Mouse (Mus musculus): Measurements from ENCODE around the gene Grm6. TPM values are rescaled to one million over a fixed set of nuclear protein-coding genes. Genes with fewer than 3 reads are reported as not detected.

Grm6 gene
- polyA plus RNA-seq, 1 experiment from 2014 or later, result not detected

DNA sequence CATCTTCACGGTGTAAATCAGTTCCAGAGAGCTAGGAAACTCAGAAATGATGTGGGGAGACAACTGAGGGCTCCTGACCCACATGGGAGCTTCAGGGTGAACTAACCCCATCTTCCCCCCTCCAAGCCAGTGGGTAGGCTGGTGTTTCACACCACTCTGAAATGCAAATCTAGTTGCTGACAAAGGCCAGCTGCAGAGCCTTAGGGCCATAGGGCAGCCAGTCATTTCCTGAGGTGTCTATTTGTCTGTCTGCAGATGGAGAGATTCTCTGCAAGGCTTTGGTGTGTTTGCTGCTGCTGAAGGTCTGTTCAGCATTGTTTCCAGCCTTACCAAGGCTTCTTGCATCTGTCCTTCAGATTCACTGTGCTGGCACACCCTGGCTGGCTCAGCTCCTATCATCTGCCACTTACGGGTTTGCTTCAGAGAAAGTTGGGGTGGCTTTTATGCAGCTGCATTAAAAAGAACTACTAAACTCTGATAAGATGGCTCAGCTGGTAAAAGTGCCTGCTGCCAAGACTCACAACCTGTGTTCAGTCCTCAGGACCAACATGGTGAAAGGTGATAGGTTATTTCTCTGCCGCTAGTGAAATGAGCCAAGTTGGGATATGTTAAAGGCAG is 1.9 kb upstream of the Grm6 start:
- no peak overlapping the region for H3K4me2 ChIP-seq
- no peak overlapping the region for H3K9ac ChIP-seq (ENCODE audit: low read length)
- H3K9me3 ChIP-seq (ENCODE audit: control insufficient read depth, low read length), result no peaks in the 10 kb centered on the region
- H3K4me3 ChIP-seq (ENCODE audit: low read depth, low read length), result no peak overlapping the region
- DNase-seq (ENCODE audit: low spot score, missing footprints) (no peak), ATAC-seq (ENCODE audit: low FRiP score) (no peak)
- peaks cover 46% of the 10 kb centered on the region for H3K27me3 ChIP-seq (ENCODE audit: control insufficient read depth, insufficient read depth, low read length)
- 38% methylated on average over 3 of the region's 3 CpGs for WGBS
- peaks cover 5% of the 10 kb centered on the region for H3K4me1 ChIP-seq (ENCODE audit: control insufficient read depth, insufficient read depth, low read length)
- no peak overlapping the region for H3K27ac ChIP-seq (ENCODE audit: low read depth, low read length)
- no peaks in the 10 kb centered on the region for H3K36me3 ChIP-seq (ENCODE audit: control insufficient read depth, insufficient read depth, low read length)

DNA sequence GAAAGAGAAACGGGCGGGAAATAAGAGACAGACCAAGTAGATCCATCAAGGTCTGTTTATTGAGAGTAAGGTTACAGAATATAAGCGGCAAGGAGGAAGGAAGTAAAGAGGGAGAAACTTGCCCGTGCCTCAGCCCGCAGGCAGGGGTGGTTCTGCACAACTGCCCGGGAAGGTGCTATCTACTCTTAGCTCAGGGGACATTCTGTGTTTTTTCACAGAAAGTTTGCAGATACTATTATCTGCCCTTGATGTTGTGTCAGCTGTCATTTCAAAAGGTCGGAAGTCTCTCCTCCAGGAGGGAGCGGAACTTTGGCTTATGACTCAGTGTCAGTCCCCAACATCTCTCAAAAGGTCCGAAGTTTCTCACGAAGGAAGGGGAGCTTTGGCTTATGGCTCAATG is 1.2 kb upstream of the Grm6 start:
- ATAC-seq (ENCODE audit: low FRiP score) (no peak), DNase-seq (ENCODE audit: low spot score, missing footprints) (no peak)
- Histone ChIP-seq H3K36me3 (ENCODE audit: control insufficient read depth, insufficient read depth, low read length) (no peaks in the 10 kb centered on the region), H3K4me3 (ENCODE audit: low read depth, low read length) (no peak overlapping the region), H3K27me3 (ENCODE audit: control insufficient read depth, insufficient read depth, low read length) (peaks cover 46% of the 10 kb centered on the region), H3K9ac (ENCODE audit: low read length) (no peak overlapping the region), H3K4me2 (no peak overlapping the region), H3K4me1 (ENCODE audit: control insufficient read depth, insufficient read depth, low read length) (peaks cover 5% of the 10 kb centered on the region), H3K9me3 (ENCODE audit: control insufficient read depth, low read length) (no peaks in the 10 kb centered on the region), H3K27ac (ENCODE audit: low read depth, low read length) (no peak overlapping the region)
- 12% methylated on average over 10 of the region's 10 CpGs for WGBS

DNA sequence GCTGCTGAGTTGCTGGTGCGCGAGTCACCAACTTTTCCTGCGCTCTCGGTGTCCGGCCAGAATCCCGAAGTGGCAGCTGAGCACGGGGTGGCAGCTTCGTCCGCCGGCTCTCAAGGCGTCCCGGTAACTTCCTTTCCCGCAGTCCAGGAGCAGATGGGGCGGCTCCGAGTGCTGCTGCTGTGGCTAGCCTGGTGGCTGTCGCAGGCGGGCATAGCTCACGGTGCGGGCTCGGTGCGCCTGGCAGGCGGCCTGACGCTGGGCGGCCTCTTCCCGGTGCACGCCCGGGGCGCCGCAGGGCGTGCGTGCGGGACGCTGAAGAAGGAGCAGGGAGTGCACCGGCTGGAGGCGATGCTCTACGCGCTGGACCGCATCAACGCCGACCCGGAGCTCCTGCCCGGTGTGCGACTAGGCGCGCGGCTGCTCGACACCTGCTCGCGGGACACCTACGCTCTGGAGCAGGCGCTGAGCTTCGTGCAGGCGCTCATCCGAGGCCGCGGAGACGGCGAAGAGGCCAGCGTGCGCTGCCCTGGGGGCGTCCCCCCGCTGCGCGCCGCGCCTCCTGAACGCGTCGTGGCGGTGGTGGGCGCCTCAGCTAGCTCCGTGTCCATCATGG is 610 bp downstream of the Grm6 start:
- no peak overlapping the region for H3K27ac ChIP-seq (ENCODE audit: low read depth, low read length)
- WGBS, result under 1% methylated on average over 68 of the region's 72 CpGs
- peak overlapping the region; percentile 43 for H3K9ac ChIP-seq (ENCODE audit: low read length)
- DNase-seq (ENCODE audit: low spot score, missing footprints) (peak; percentile 92), ATAC-seq (ENCODE audit: low FRiP score) (peak; percentile 42; the same call in 1 of the 2 replicates)
- H3K9me3 ChIP-seq (ENCODE audit: control insufficient read depth, low read length), result no peaks in the 10 kb centered on the region
- H3K27me3 ChIP-seq (ENCODE audit: control insufficient read depth, insufficient read depth, low read length), result peaks cover 46% of the 10 kb centered on the region
- H3K4me1 ChIP-seq (ENCODE audit: control insufficient read depth, insufficient read depth, low read length), result peaks cover 5% of the 10 kb centered on the region
- no peaks in the 10 kb centered on the region for H3K36me3 ChIP-seq (ENCODE audit: control insufficient read depth, insufficient read depth, low read length)
- peak overlapping the region; percentile 73 for H3K4me2 ChIP-seq
- H3K4me3 ChIP-seq (ENCODE audit: low read depth, low read length), result peak overlapping the region; percentile 40

DNA sequence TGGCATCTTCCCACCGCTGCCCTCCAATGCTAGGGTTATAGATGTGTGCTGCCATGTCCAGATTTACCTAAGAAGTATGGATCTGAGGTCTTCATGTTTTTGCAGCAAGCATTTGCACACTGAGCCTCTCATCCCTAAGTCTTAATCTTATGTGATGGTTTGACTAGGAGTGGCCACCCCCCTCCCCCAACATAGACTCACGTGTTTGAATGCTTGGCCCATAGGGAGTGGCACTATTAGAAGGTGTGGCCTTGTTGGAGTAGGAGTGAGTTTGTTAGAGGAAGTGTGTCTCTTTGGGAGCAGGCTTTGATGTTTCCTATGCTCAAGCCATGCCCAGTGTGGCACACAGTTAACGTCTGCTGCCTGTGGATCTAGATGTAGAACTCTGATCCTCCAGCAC is 28.2 kb downstream of the Grm6 start:
- no peaks in the 10 kb centered on the region for H3K27me3 ChIP-seq (ENCODE audit: control insufficient read depth, insufficient read depth, low read length)
- no peak overlapping the region for H3K9ac ChIP-seq (ENCODE audit: low read length)
- H3K4me1 ChIP-seq (ENCODE audit: control insufficient read depth, insufficient read depth, low read length), result no peaks in the 10 kb centered on the region
- ATAC-seq (ENCODE audit: low FRiP score) (no peak), DNase-seq (ENCODE audit: low spot score, missing footprints) (no peak)
- H3K27ac ChIP-seq (ENCODE audit: low read depth, low read length), result no peak overlapping the region
- peaks cover 13% of the 10 kb centered on the region; the same call in 1 of the 2 replicates for H3K9me3 ChIP-seq (ENCODE audit: control insufficient read depth, low read length)
- WGBS, result 90% methylated on average over 3 of the region's 3 CpGs
- no peak overlapping the region for H3K4me3 ChIP-seq (ENCODE audit: low read depth, low read length)
- H3K36me3 ChIP-seq (ENCODE audit: control insufficient read depth, insufficient read depth, low read length), result peaks cover 48% of the 10 kb centered on the region
- no peak overlapping the region for H3K4me2 ChIP-seq

DNA sequence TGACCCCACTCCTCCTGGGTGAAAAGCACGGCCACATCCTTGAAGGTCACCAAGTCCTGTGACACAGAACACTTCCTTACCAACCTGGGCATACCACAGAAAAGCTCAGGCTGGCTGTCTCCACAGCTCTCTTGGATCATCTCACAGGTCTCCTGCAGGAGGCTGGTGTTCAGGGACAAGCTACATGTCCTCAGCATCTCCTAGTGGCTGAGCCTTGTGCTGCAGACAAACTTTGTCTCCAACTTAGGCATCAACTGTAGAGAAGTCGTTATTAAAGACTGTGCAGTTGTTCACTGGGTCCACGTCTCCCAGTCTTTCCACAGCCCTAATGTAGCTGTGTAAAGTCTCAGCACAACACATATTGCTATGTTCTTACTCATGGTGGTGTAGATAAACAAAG is 33.3 kb downstream of the Grm6 start:
- H3K4me1 ChIP-seq (ENCODE audit: control insufficient read depth, insufficient read depth, low read length), result peaks cover 6% of the 10 kb centered on the region
- no peak overlapping the region for H3K4me3 ChIP-seq (ENCODE audit: low read depth, low read length)
- H3K27me3 ChIP-seq (ENCODE audit: control insufficient read depth, insufficient read depth, low read length), result no peaks in the 10 kb centered on the region
- H3K9me3 ChIP-seq (ENCODE audit: control insufficient read depth, low read length), result no peaks in the 10 kb centered on the region
- H3K36me3 ChIP-seq (ENCODE audit: control insufficient read depth, insufficient read depth, low read length), result peaks cover 25% of the 10 kb centered on the region
- no peak overlapping the region for H3K9ac ChIP-seq (ENCODE audit: low read length)
- no peak for ATAC-seq (ENCODE audit: low FRiP score)
- DNase-seq (ENCODE audit: low spot score, missing footprints), result no peak
- no peak overlapping the region for H3K4me2 ChIP-seq
- WGBS, result 81% methylated on average over 3 of the region's 3 CpGs
- H3K27ac ChIP-seq (ENCODE audit: low read depth, low read length), result no peak overlapping the region

DNA sequence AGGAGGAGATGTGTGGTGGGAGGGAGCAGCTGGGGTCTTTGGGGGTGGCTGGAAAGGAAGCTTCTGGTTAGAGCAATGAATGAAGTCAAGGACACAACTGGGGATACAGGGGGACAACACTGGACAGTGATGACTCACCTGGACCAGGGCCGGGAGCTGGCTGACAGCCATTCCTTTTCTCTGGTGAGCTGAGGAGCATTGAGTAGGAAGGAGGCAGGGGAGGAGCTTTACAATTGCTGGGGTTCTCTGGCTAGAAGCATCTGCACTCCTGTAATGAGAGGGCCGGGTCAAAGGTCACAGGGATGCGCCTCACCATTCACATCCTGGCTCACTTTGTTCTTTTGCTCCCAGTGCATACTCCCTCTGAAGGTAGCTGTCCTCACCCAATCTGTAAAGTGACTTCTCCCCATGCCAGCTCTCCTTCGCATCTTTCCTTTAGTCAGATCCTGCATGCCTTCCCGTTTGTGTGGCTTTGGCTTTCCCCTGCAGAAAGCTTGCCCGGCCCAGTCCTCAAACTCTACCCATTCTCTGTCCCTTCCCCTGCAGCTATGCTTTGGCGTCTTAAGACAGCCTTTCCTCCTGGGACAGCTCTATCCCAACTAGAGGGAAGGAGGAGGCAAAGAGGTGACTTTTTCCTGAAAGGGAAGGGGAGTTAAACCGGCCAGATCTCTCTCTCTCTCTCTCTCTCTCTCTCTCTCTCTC is 35.9 kb downstream of the Grm6 start:
- Histone ChIP-seq H3K4me3 (ENCODE audit: low read depth, low read length) (peak overlapping the region; percentile 45), H3K9ac (ENCODE audit: low read length) (peak overlapping the region; percentile 87), H3K27ac (ENCODE audit: low read depth, low read length) (no peak overlapping the region), H3K4me1 (ENCODE audit: control insufficient read depth, insufficient read depth, low read length) (peaks cover 6% of the 10 kb centered on the region), H3K4me2 (peak overlapping the region; percentile 73), H3K27me3 (ENCODE audit: control insufficient read depth, insufficient read depth, low read length) (no peaks in the 10 kb centered on the region), H3K9me3 (ENCODE audit: control insufficient read depth, low read length) (no peaks in the 10 kb centered on the region), H3K36me3 (ENCODE audit: control insufficient read depth, insufficient read depth, low read length) (peaks cover 14% of the 10 kb centered on the region)
- ATAC-seq (ENCODE audit: low FRiP score) (no peak), DNase-seq (ENCODE audit: low spot score, missing footprints) (peak; percentile 85)
- 47% methylated on average over 8 of the region's 8 CpGs for WGBS

DNA sequence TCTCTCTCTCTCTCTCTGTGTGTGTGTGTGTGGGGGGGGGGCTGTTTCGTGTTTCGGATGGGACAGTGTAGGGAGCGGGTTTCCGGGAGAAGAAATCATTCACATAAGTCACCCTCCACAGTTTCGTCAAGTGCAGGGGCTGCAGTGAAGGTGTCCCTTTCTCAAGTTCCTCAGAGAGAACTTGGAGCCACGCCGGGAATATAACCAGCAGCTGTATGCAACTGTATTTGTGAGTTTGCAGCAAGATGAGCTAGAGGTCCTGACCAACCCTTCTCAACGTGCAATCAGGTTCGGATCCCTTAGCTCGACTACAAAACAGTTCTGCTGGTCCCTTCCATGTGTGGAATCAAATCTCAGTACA is 36.4 kb downstream of the Grm6 start:
- peak overlapping the region; percentile 45 for H3K4me3 ChIP-seq (ENCODE audit: low read depth, low read length)
- H3K27me3 ChIP-seq (ENCODE audit: control insufficient read depth, insufficient read depth, low read length), result no peaks in the 10 kb centered on the region
- WGBS, result 27% methylated on average over 10 of the region's 10 CpGs
- DNase-seq (ENCODE audit: low spot score, missing footprints) (no peak), ATAC-seq (ENCODE audit: low FRiP score) (peak; percentile 26; the same call in 1 of the 2 replicates)
- H3K4me2 ChIP-seq, result peak overlapping the region; percentile 73
- peaks cover 12% of the 10 kb centered on the region for H3K36me3 ChIP-seq (ENCODE audit: control insufficient read depth, insufficient read depth, low read length)
- peaks cover 6% of the 10 kb centered on the region for H3K4me1 ChIP-seq (ENCODE audit: control insufficient read depth, insufficient read depth, low read length)
- peak overlapping the region; percentile 68 for H3K27ac ChIP-seq (ENCODE audit: low read depth, low read length)
- peak overlapping the region; percentile 87 for H3K9ac ChIP-seq (ENCODE audit: low read length)
- H3K9me3 ChIP-seq (ENCODE audit: control insufficient read depth, low read length), result no peaks in the 10 kb centered on the region

DNA sequence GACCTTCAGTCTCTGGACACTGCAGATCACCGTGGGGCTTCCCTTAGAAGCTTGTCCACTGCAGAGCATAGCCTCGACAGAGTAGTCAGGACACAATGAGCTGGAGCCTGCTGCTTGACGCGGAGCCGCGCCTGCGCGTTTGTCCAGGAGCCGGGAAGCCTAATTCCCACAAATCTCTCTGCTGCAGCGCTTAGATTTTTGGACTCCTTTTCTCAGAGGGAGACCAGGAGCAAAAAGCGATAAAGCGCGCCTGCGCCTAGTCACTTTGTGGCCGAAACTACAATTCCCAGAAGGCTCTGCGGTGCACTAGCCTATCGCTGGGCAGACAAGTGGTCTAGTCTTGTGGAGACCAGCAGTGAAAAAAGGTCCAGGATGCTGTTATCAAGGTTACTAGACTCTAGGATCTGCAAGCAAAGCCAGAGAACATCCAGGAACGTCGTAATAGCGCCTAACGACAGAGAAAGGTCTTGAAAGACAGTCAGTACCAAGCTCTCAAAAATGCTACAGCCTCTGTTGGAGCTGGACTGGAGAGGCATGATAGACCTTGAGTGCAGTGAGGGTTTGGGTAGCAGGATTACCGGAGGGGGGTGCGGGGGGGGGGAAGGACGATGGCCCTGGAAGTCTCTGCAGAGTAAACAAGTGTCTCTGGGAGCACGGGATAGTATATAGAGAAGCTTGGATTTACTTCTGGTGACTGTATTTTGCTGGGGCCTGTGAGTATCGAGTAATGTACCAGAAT is 37.1 kb downstream of the Grm6 start, which contains the start of gene Zfp454:
Zfp454 (minus strand) TSS at position 262 of the 739 bp plus-strand sequence.
- WGBS, result 6% methylated on average over 26 of the region's 26 CpGs
- ATAC-seq (ENCODE audit: low FRiP score), result peak; percentile 95
- peaks cover 6% of the 10 kb centered on the region for H3K4me1 ChIP-seq (ENCODE audit: control insufficient read depth, insufficient read depth, low read length)

More for the DNA sequence above, 37.1 kb downstream of the Grm6 start, which contains the start of gene Zfp454:
- Histone ChIP-seq H3K27ac (ENCODE audit: low read depth, low read length) (peak within 1 kb of the TSS; percentile 68), H3K9ac (ENCODE audit: low read length) (peak within 1 kb of the TSS; percentile 87), H3K9me3 (ENCODE audit: control insufficient read depth, low read length) (no peaks in the 10 kb centered on the region), H3K36me3 (ENCODE audit: control insufficient read depth, insufficient read depth, low read length) (peaks cover 6% of the 10 kb centered on the region), H3K4me3 (ENCODE audit: low read depth, low read length) (peak within 1 kb of the TSS; percentile 45), H3K4me2 (peak within 1 kb of the TSS; percentile 73), H3K27me3 (ENCODE audit: control insufficient read depth, insufficient read depth, low read length) (no peaks in the 10 kb centered on the region)
- DNase-seq (ENCODE audit: low spot score, missing footprints), result peak; percentile 99
